ENCODE assay signal across 8 mouse cellular contexts in genomic region chr4:154864961-154865760, GRCm38 (mm10). TPM values are rescaled to one million over a fixed set of nuclear protein-coding genes. Genes with fewer than 3 reads are reported as not detected.
DNase-seq lines count a peak whose midpoint lies in the region; ATAC-seq and TF ChIP-seq lines count a peak whose summit lies in the region.

No protein-coding gene starts in this region.

- H3K9ac ChIP-seq in heart, postnatal 0 days (replicated peaks; ENCODE audit: low read depth, low read length), result no peak overlapping the region
- H3K9ac ChIP-seq in liver, postnatal 0 days (replicated peaks), result no peak overlapping the region

- no peak for ATAC-seq in erythroblast, adult 5-6 weeks (replicated peaks; ENCODE audit: low FRiP score, poor library complexity, severe bottlenecking)
- ATAC-seq in heart, postnatal 0 days (ENCODE audit: insufficient read depth, low read depth), result no peak
- no peak for ATAC-seq in liver, postnatal 0 days

- no peak for TF ChIP-seq EP300 in heart, postnatal 0 days (IDR thresholded peaks at IDR 0.05; ENCODE audit: low read depth)
- TF ChIP-seq EP300 in liver, postnatal 0 days (IDR thresholded peaks at IDR 0.05; ENCODE audit: low read depth), result no peak

- peaks cover 16% of the 10 kb centered on the region for H3K4me1 ChIP-seq in erythroblast, embryonic 14.5 days (ENCODE audit: control insufficient read depth)
- H3K4me1 ChIP-seq in E14TG2a.4 (replicated peaks; ENCODE audit: low read depth, low read length), result peaks cover 34% of the 10 kb centered on the region
- peaks cover 3% of the 10 kb centered on the region; the same call in 1 of the 2 replicates for H3K4me1 ChIP-seq in heart, postnatal 0 days (ENCODE audit: control insufficient read depth, insufficient read depth)
- 0 out of 2 replicates have a peak, but pooled peaks cover 2% of the 10 kb centered on the region for H3K4me1 ChIP-seq in liver, postnatal 0 days (ENCODE audit: insufficient read depth)

- no peak for DNase-seq in heart, postnatal 0 days (ENCODE audit: low spot score)
- no peak for DNase-seq in liver, postnatal 0 days
- no peak for DNase-seq in B cell, adult 2 months
- no peak for DNase-seq in Muller cell, postnatal 12 days (ENCODE audit: inconsistent ontology term)
- DNase-seq in layer of hippocampus, adult 11-12 months (ENCODE audit: low spot score), result no peak

- H3K36me3 ChIP-seq in erythroblast, embryonic 14.5 days (ENCODE audit: control insufficient read depth), result no peaks in the 10 kb centered on the region
- H3K36me3 ChIP-seq in E14TG2a.4 (ENCODE audit: insufficient read depth, low read length), result no peaks in the 10 kb centered on the region
- no peaks in the 10 kb centered on the region for H3K36me3 ChIP-seq in heart, postnatal 0 days (replicated peaks; ENCODE audit: control insufficient read depth, insufficient read depth, low read length)
- no peaks in the 10 kb centered on the region for H3K36me3 ChIP-seq in liver, postnatal 0 days (replicated peaks; ENCODE audit: insufficient read depth, low read length)

- no peaks in the 10 kb centered on the region for H3K27me3 ChIP-seq in erythroblast, embryonic 14.5 days (ENCODE audit: control insufficient read depth)
- H3K27me3 ChIP-seq in E14TG2a.4 (ENCODE audit: insufficient read depth, low read length), result peaks cover 12% of the 10 kb centered on the region
- H3K27me3 ChIP-seq in heart, postnatal 0 days (ENCODE audit: control insufficient read depth, insufficient read depth, low read length), result no peaks in the 10 kb centered on the region
- H3K27me3 ChIP-seq in liver, postnatal 0 days (ENCODE audit: insufficient read depth, low read length), result no peaks in the 10 kb centered on the region

- H3K4me2 ChIP-seq in heart, postnatal 0 days (ENCODE audit: low read depth, low read length), result peak overlapping the region; percentile 73; the same call in 1 of the 2 replicates
- peak overlapping the region; percentile 76; the same call in 1 of the 2 replicates for H3K4me2 ChIP-seq in liver, postnatal 0 days (ENCODE audit: low read depth, low read length)

- 76% methylated on average over 18 of the region's 18 CpGs for WGBS in heart, postnatal 0 days
- WGBS in liver, postnatal 0 days (ENCODE audit: insufficient replicate concordance), result 78% methylated on average over 18 of the region's 18 CpGs

- no peaks in the 10 kb centered on the region for H3K9me3 ChIP-seq in erythroblast, embryonic 14.5 days (ENCODE audit: control insufficient read depth, low read length)
- H3K9me3 ChIP-seq in E14TG2a.4 (ENCODE audit: low read length), result no peaks in the 10 kb centered on the region
- no peaks in the 10 kb centered on the region for H3K9me3 ChIP-seq in heart, postnatal 0 days (replicated peaks; ENCODE audit: control insufficient read depth, low read length)
- no peaks in the 10 kb centered on the region for H3K9me3 ChIP-seq in liver, postnatal 0 days (ENCODE audit: low read length)

- no peak overlapping the region for H3K27ac ChIP-seq in heart, postnatal 0 days (ENCODE audit: low read depth)
- no peak overlapping the region for H3K27ac ChIP-seq in liver, postnatal 0 days (ENCODE audit: low read depth)

- TF ChIP-seq CTCF in E14TG2a.4 (conservative IDR thresholded peaks at IDR 0.05; ENCODE audit: low read length), result no peak
- TF ChIP-seq CTCF in heart, postnatal 0 days (IDR thresholded peaks at IDR 0.05; ENCODE audit: low read depth), result no peak
- no peak for TF ChIP-seq CTCF in liver, postnatal 0 days (IDR thresholded peaks at IDR 0.05; ENCODE audit: low read depth)

- H3K4me3 ChIP-seq in erythroblast, embryonic 14.5 days (replicated peaks), result peak overlapping the region; percentile 54
- H3K4me3 ChIP-seq in E14TG2a.4 (replicated peaks; ENCODE audit: low read length), result peak overlapping the region; percentile 71
- H3K4me3 ChIP-seq in heart, postnatal 0 days (ENCODE audit: low read depth, low read length), result no peak overlapping the region
- no peak overlapping the region for H3K4me3 ChIP-seq in liver, postnatal 0 days (ENCODE audit: low read depth, low read length)

RNA-seq across cellular contexts. Expression of gene Mmel1, which starts 4.2 kb away (rescaled TPM):
- 0.17 and 0.27 TPM in 2 replicates for polyA plus RNA-seq in erythroblast, embryonic 14.5 days (2012)
- 1.0 and 4.0 TPM in 2 replicates for total RNA-seq in erythroblast, adult 5-6 weeks (2015; ENCODE audit: low replicate concordance)
- total RNA-seq in erythroblast, adult 5-6 weeks (2017; ENCODE audit: low replicate concordance), result 7.1 and 9.9 TPM in 2 replicates
- total RNA-seq in heart, postnatal 0 days (2014; rRNA removed; ENCODE audit: low replicate concordance), result 0.34 TPM in 1 of 2 replicates, not detected in the other
- polyA plus RNA-seq in heart, postnatal 0 days (2015; fragmentation: Nextera tagmentation; extraction: Ambion mirVana), result 0.07 and 0.12 TPM in 2 replicates
- polyA plus RNA-seq in liver, postnatal 0 days (2015; fragmentation: Nextera tagmentation; extraction: Ambion mirVana), result 0.80 and 0.98 TPM in 2 replicates

RNA-seq across cellular contexts. Expression of gene Ttc34, which starts 27.9 kb away (rescaled TPM):
- not detected in 2 replicates for polyA plus RNA-seq in erythroblast, embryonic 14.5 days (2012)
- not detected in 2 replicates for total RNA-seq in erythroblast, adult 5-6 weeks (2015; ENCODE audit: low replicate concordance)
- not detected in 2 replicates for total RNA-seq in erythroblast, adult 5-6 weeks (2017; ENCODE audit: low replicate concordance)
- 0.15 TPM in 1 of 2 replicates, not detected in the other for total RNA-seq in heart, postnatal 0 days (2014; rRNA removed; ENCODE audit: low replicate concordance)
- 0.12 and 0.25 TPM in 2 replicates for polyA plus RNA-seq in heart, postnatal 0 days (2015; fragmentation: Nextera tagmentation; extraction: Ambion mirVana)
- polyA plus RNA-seq in liver, postnatal 0 days (2015; fragmentation: Nextera tagmentation; extraction: Ambion mirVana), result not detected in 2 replicates

RNA-seq across cellular contexts. Expression of gene Fam213b, which starts 33.8 kb away (rescaled TPM):
- 0.21 and 0.47 TPM in 2 replicates for polyA plus RNA-seq in erythroblast, embryonic 14.5 days (2012)
- total RNA-seq in erythroblast, adult 5-6 weeks (2015; ENCODE audit: low replicate concordance), result 3.6 and 8.8 TPM in 2 replicates
- 2.3 and 2.5 TPM in 2 replicates for total RNA-seq in erythroblast, adult 5-6 weeks (2017; ENCODE audit: low replicate concordance)
- 43.5 and 72.4 TPM in 2 replicates for total RNA-seq in heart, postnatal 0 days (2014; rRNA removed; ENCODE audit: low replicate concordance)
- 75.4 and 76.2 TPM in 2 replicates for polyA plus RNA-seq in heart, postnatal 0 days (2015; fragmentation: Nextera tagmentation; extraction: Ambion mirVana)
- polyA plus RNA-seq in liver, postnatal 0 days (2015; fragmentation: Nextera tagmentation; extraction: Ambion mirVana), result 5.9 and 6.5 TPM in 2 replicates

Comparison
In these comparisons a context has a peak if more than half of its experiments do, and no peak if none do; other contexts are left out.
1. H3K4me3 ChIP-seq: peak in erythroblast, embryonic 14.5 days (single experiment) and E14TG2a.4 (single experiment); none in heart, postnatal 0 days (single experiment) and liver, postnatal 0 days (single experiment).
2. RNA of gene Fam213b, which starts 33.8 kb away (polyA plus RNA-seq): 75.4 to 76.2 TPM in heart, postnatal 0 days; 5.9 to 6.5 TPM in liver, postnatal 0 days and 0.21 to 0.47 TPM in erythroblast, embryonic 14.5 days; every median in the first group is over 10 times any median in the second.